In the genomic region with DNA sequence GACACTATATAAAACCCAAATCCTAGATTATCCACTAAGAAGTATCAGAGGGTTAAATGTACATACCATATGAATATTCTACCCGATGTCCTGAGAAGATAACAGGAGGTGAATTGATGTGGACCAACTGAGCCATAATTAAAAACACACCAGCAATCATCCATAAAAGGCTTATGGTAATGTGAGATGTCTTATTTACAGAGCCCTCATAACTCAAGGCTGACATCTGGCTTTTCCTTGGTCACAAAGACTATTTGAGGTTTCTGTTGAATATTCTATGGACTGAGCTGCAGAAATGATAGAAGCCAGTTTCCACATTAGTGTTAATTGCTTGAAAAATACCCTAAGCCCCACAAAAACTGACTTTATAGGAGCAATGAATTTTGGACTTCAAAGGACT, we compare ENCODE assay signal across 21 mouse cellular contexts.
DNase-seq lines count a peak whose midpoint lies in the region; ATAC-seq lines count a peak whose summit lies in the region.
"Had no signal": no experiment of that assay in that cellular context is flagged by ENCODE, and none has a peak within 500 bp of the region (broad histone marks: within the 10 kb centered on the region; RNA-seq: fewer than 3 reads in every experiment).

No protein-coding gene starts in this region.

- ATAC-seq in embryonic facial prominence, embryonic 11.5 days (replicated peaks; ENCODE audit: insufficient number of reproducible peaks, low FRiP score, low TSS enrichment, low read depth) = no peak
- ATAC-seq: forebrain, embryonic 16.5 days had no signal

- H3K27ac ChIP-seq in embryonic facial prominence, embryonic 11.5 days (replicated peaks; ENCODE audit: low read depth, low read length) = no peak overlapping the region
- H3K27ac ChIP-seq in embryonic facial prominence, embryonic 10.5 days (replicated peaks) = no peak overlapping the region
- H3K27ac ChIP-seq: embryonic facial prominence, embryonic 12.5 days; forebrain, embryonic 12.5 days; heart, adult 2 months; heart, embryonic 15.5 days; hindbrain, embryonic 10.5 days; hindbrain, embryonic 14.5 days had no signal

- H3K4me3 ChIP-seq in embryonic facial prominence, embryonic 11.5 days (ENCODE audit: low read depth, low read length) = no peak overlapping the region
- H3K4me3 ChIP-seq in embryonic facial prominence, embryonic 10.5 days = no peak overlapping the region
- H3K4me3 ChIP-seq: embryonic facial prominence, embryonic 12.5 days; forebrain, embryonic 12.5 days; heart, adult 2 months; heart, embryonic 15.5 days; hindbrain, embryonic 10.5 days had no signal

- intact Hi-C loops in heart, postnatal 36 days (cut with DNase I) = no loop called here

- H3K4me2 ChIP-seq in embryonic facial prominence, embryonic 11.5 days (ENCODE audit: low read depth, low read length) = no peak overlapping the region
- H3K4me2 ChIP-seq: embryonic facial prominence, embryonic 12.5 days; forebrain, embryonic 12.5 days; heart, embryonic 11.5 days; heart, embryonic 15.5 days; hindbrain, embryonic 14.5 days had no signal

- no peak overlapping the region for H3K9ac ChIP-seq in embryonic facial prominence, embryonic 11.5 days (replicated peaks; ENCODE audit: low read length)
- H3K9ac ChIP-seq: embryonic facial prominence, embryonic 12.5 days; forebrain, embryonic 12.5 days; heart, embryonic 15.5 days; hindbrain, embryonic 14.5 days had no signal

- no peaks in the 10 kb centered on the region for H3K36me3 ChIP-seq in embryonic facial prominence, embryonic 11.5 days (replicated peaks; ENCODE audit: control insufficient read depth, insufficient read depth, low read depth, low read length)
- H3K36me3 ChIP-seq in embryonic facial prominence, embryonic 10.5 days (replicated peaks) = no peaks in the 10 kb centered on the region
- H3K36me3 ChIP-seq: embryonic facial prominence, embryonic 12.5 days; forebrain, embryonic 12.5 days; heart, embryonic 15.5 days; hindbrain, embryonic 10.5 days had no signal

- WGBS in embryonic facial prominence, embryonic 11.5 days = 30% methylated on average over 1 of the region's 1 CpGs
- 60% methylated on average over 1 of the region's 1 CpGs for WGBS in embryonic facial prominence, embryonic 10.5 days

- no peaks in the 10 kb centered on the region for H3K4me1 ChIP-seq in embryonic facial prominence, embryonic 11.5 days (ENCODE audit: control insufficient read depth, insufficient read depth, low read length)
- no peaks in the 10 kb centered on the region for H3K4me1 ChIP-seq in embryonic facial prominence, embryonic 10.5 days
- H3K4me1 ChIP-seq: embryonic facial prominence, embryonic 12.5 days; forebrain, embryonic 12.5 days; heart, embryonic 15.5 days; hindbrain, embryonic 10.5 days had no signal

- no peaks in the 10 kb centered on the region for H3K9me3 ChIP-seq in embryonic facial prominence, embryonic 11.5 days (replicated peaks; ENCODE audit: control insufficient read depth, low read length)
- H3K9me3 ChIP-seq in embryonic facial prominence, embryonic 10.5 days = no peaks in the 10 kb centered on the region
- H3K9me3 ChIP-seq: embryonic facial prominence, embryonic 12.5 days; forebrain, embryonic 12.5 days; heart, embryonic 15.5 days; hindbrain, embryonic 10.5 days had no signal

- no peaks in the 10 kb centered on the region for H3K27me3 ChIP-seq in embryonic facial prominence, embryonic 11.5 days (ENCODE audit: control insufficient read depth, insufficient read depth, low read length)
- no peaks in the 10 kb centered on the region for H3K27me3 ChIP-seq in embryonic facial prominence, embryonic 10.5 days (replicated peaks; ENCODE audit: low read depth, poor library complexity, severe bottlenecking)
- H3K27me3 ChIP-seq: embryonic facial prominence, embryonic 12.5 days; forebrain, embryonic 12.5 days; heart, embryonic 15.5 days had no signal

- DNase-seq in embryonic facial prominence, embryonic 11.5 days (ENCODE audit: low spot score) = peak; percentile 64
- no peak for DNase-seq in embryonic facial prominence, embryonic 10.5 days (ENCODE audit: low spot score)
- DNase-seq in embryo, embryonic 10.5 days (ENCODE audit: low spot score) = peak; percentile 39
- DNase-seq in forelimb bud, embryonic 11.5 days (ENCODE audit: low read depth, low spot score) = peak; percentile 52
- DNase-seq in cerebellum, adult 11 months = no peak
- no peak for DNase-seq in heart, postnatal 36 days
- no peak for DNase-seq in lung, postnatal 25 days (ENCODE audit: low spot score)
- DNase-seq: adrenal gland, postnatal 10 days; cerebellum, adult 18-20 months; cerebellum, adult 9-11 months; cerebellum, postnatal 36 days; gastrocnemius, postnatal 14 days; heart, adult 2 months; heart, postnatal 14 days had no signal

Comparison
In these comparisons a context has a peak if more than half of its experiments do, and no peak if none do; other contexts are left out.
1. DNase-seq: peak in embryonic facial prominence, embryonic 11.5 days (single experiment), embryo, embryonic 10.5 days (single experiment) and forelimb bud, embryonic 11.5 days (single experiment); none in embryonic facial prominence, embryonic 10.5 days (single experiment), cerebellum, adult 11 months (single experiment), heart, postnatal 36 days (0 of 2) and lung, postnatal 25 days (single experiment).